Mouse (Mus musculus) kidney, postnatal 0 days (tissue): ENCODE measurements around the gene Samd4. TPM values are rescaled to one million over a fixed set of nuclear protein-coding genes. Genes with fewer than 3 reads are reported as not detected.

Source experiments
- ATAC-seq: fragments of 200-750 bp; cut with Nextera tagmentation; replicated peaks from 2 replicates; pipeline ENCODE4 v1.8.0; 2017; ENCODE audit warnings: low read depth, moderate number of reproducible peaks, moderate TSS enrichment, moderate library complexity; ENCODE audit not compliant: low FRiP score
- DNase-seq: peaks from one replicate; pipeline ENCODE4 v3.0.0-alpha.2; 2016; ENCODE audit warnings: low spot score
- H3K27ac ChIP-seq: fragments of 300-500 bp; sonication (generic); 2 replicates; pipeline ENCODE4 v1.5.1; 2014; ENCODE audit warnings: mild to moderate bottlenecking
- H3K27me3 ChIP-seq: fragments of 300-500 bp; sonication (generic); 2 replicates; pipeline ENCODE4 v1.6.1; 2014; ENCODE audit warnings: low read length, mixed read lengths; ENCODE audit not compliant: insufficient read depth
- H3K36me3 ChIP-seq: fragments of 300-500 bp; sonication (generic); 2 replicates; pipeline ENCODE4 v1.6.1; 2014; ENCODE audit warnings: low read length, mixed read lengths; ENCODE audit not compliant: insufficient read depth
- H3K4me1 ChIP-seq: fragments of 300-500 bp; sonication (generic); replicated peaks from 2 replicates; pipeline ENCODE4 v1.6.1; 2014; ENCODE audit warnings: antibody characterized with exemption, low read length, mixed read lengths; ENCODE audit not compliant: insufficient read depth
- H3K4me2 ChIP-seq: fragments of 300-500 bp; sonication (generic); 2 replicates; pipeline ENCODE4 v1.6.1; 2014; ENCODE audit warnings: mild to moderate bottlenecking, low read length, moderate library complexity, mixed read lengths
- H3K4me3 ChIP-seq: fragments of 300-500 bp; sonication (generic); replicated peaks from 2 replicates; pipeline ENCODE4 v1.5.1; 2014; ENCODE audit warnings: low read depth, low read length
- H3K9ac ChIP-seq: fragments of 300-500 bp; sonication (generic); 2 replicates; pipeline ENCODE4 v1.6.1; 2014; ENCODE audit warnings: low read depth, low read length
- H3K9me3 ChIP-seq: fragments of 300-500 bp; sonication (generic); replicated peaks from 2 replicates; pipeline ENCODE4 v1.6.1; 2016; ENCODE audit warnings: low read length, inconsistent platforms, mixed read lengths
- CTCF ChIP-seq: IDR thresholded peaks from 2 replicates; pipeline ENCODE4 v1.5.1; 2016; ENCODE audit warnings: antibody characterized with exemption, low read depth, mild to moderate bottlenecking, moderate library complexity
- WGBS: fragments of 180-500 bp; shearing (Covaris S2); extraction: QIAGEN DNeasy Blood & Tissue Kit; methylation state at CpG from one replicate; pipeline ENCODE4 v1.1.7; 2014; 5-methylcytosine and 5-hydroxymethylcytosine counted together
- polyA plus RNA-seq: library from polyadenylated mRNA; unstranded; fragments of >200 nt; fragmentation: Nextera tagmentation; extraction: Ambion mirVana; gene quantifications from 2 replicates; pipeline ENCODE4 v1.2.1, GENCODE M21; 2015

Samd4 gene
- polyA plus RNA-seq, result 4.4 and 5.2 TPM in 2 replicates

- peak; percentile 93 for DNase-seq
- peak within 1 kb of the TSS; percentile 76 for H3K4me3 ChIP-seq
- peak; percentile 74 for ATAC-seq
- peak within 1 kb of the TSS; percentile 89 for H3K27ac ChIP-seq
- H3K9me3 ChIP-seq, result no peaks in the 10 kb centered on the region
- WGBS, result under 1% methylated on average over 33 of the region's 54 CpGs
- peak; percentile 46 for TF ChIP-seq CTCF
- H3K27me3 ChIP-seq, result no peaks in the 10 kb centered on the region
- no peaks in the 10 kb centered on the region for H3K36me3 ChIP-seq
- 0 out of 2 replicates have a peak, but pooled peaks cover 7% of the 10 kb centered on the region for H3K4me1 ChIP-seq
- H3K4me2 ChIP-seq, result peak within 1 kb of the TSS; percentile 95
- peak within 1 kb of the TSS; percentile 81 for H3K9ac ChIP-seq
Observed at GRCm38 (mm10) chr14:46882431-46883067, at the start of gene Samd4. TSS of gene Samd4 (plus strand) at chr14:46882854.

- DNase-seq (no peak), ATAC-seq (no peak)
- WGBS, result 62% methylated on average over 4 of the region's 4 CpGs
- no peaks in the 10 kb centered on the region for H3K9me3 ChIP-seq
- H3K4me3 ChIP-seq, result no peak overlapping the region
- H3K4me1 ChIP-seq, result no peaks in the 10 kb centered on the region
- H3K27me3 ChIP-seq, result no peaks in the 10 kb centered on the region
- H3K27ac ChIP-seq, result no peak overlapping the region
- peaks cover 14% of the 10 kb centered on the region for H3K36me3 ChIP-seq
- no peak overlapping the region for H3K9ac ChIP-seq
- H3K4me2 ChIP-seq, result no peak overlapping the region
- no peak for TF ChIP-seq CTCF
Observed at GRCm38 (mm10) chr14:46839326-46839725, 43.3 kb upstream of the Samd4 start.

GRCm38 (mm10) chr14:46845706-46846105, 36.9 kb upstream of the Samd4 start:
- no peak for TF ChIP-seq CTCF
- DNase-seq, result no peak
- Histone ChIP-seq H3K27ac (no peak overlapping the region), H3K9me3 (no peaks in the 10 kb centered on the region), H3K27me3 (no peaks in the 10 kb centered on the region), H3K4me3 (no peak overlapping the region), H3K4me2 (no peak overlapping the region), H3K36me3 (peaks cover 19% of the 10 kb centered on the region), H3K4me1 (no peaks in the 10 kb centered on the region), H3K9ac (no peak overlapping the region)
- 94% methylated on average over 11 of the region's 11 CpGs for WGBS
- ATAC-seq, result no peak

- H3K27me3 ChIP-seq, result no peaks in the 10 kb centered on the region
- H3K4me3 ChIP-seq, result no peak overlapping the region
- no peak overlapping the region for H3K27ac ChIP-seq
- H3K9me3 ChIP-seq, result no peaks in the 10 kb centered on the region
- H3K36me3 ChIP-seq, result 0 out of 2 replicates have a peak, but pooled peaks cover 9% of the 10 kb centered on the region
- 79% methylated on average over 4 of the region's 4 CpGs for WGBS
- ATAC-seq (no peak), DNase-seq (no peak)
- no peak overlapping the region for H3K9ac ChIP-seq
- H3K4me1 ChIP-seq, result no peaks in the 10 kb centered on the region
- no peak overlapping the region for H3K4me2 ChIP-seq
- no peak for TF ChIP-seq CTCF
Observed at GRCm38 (mm10) chr14:46848063-46848590, 34.5 kb upstream of the Samd4 start.

GRCm38 (mm10) chr14:46848736-46849135, 33.9 kb upstream of the Samd4 start:
- Histone ChIP-seq H3K4me3 (no peak overlapping the region), H3K4me2 (no peak overlapping the region), H3K9me3 (no peaks in the 10 kb centered on the region), H3K4me1 (no peaks in the 10 kb centered on the region), H3K27ac (no peak overlapping the region), H3K27me3 (no peaks in the 10 kb centered on the region), H3K36me3 (peaks cover 13% of the 10 kb centered on the region; the same call in 1 of the 2 replicates), H3K9ac (no peak overlapping the region)
- TF ChIP-seq CTCF, result no peak
- ATAC-seq, result no peak
- no peak for DNase-seq
- 48% methylated on average over 5 of the region's 5 CpGs for WGBS

- DNase-seq, result no peak
- H3K4me2 ChIP-seq, result no peak overlapping the region
- peaks cover 11% of the 10 kb centered on the region; the same call in 1 of the 2 replicates for H3K36me3 ChIP-seq
- TF ChIP-seq CTCF, result no peak
- H3K9me3 ChIP-seq, result no peaks in the 10 kb centered on the region
- 95% methylated on average over 1 of the region's 1 CpGs for WGBS
- H3K9ac ChIP-seq, result no peak overlapping the region
- no peak overlapping the region for H3K27ac ChIP-seq
- no peak overlapping the region for H3K4me3 ChIP-seq
- H3K27me3 ChIP-seq, result no peaks in the 10 kb centered on the region
- no peaks in the 10 kb centered on the region for H3K4me1 ChIP-seq
- ATAC-seq, result no peak
Observed at GRCm38 (mm10) chr14:46849769-46850168, 32.9 kb upstream of the Samd4 start.
